Mouse (Mus musculus) kidney, embryonic 16.5 days (tissue): ENCODE data around the gene Nfix. TPM values are rescaled to one million over a fixed set of nuclear protein-coding genes. Genes with fewer than 3 reads are reported as not detected.
A peak's percentile ranks its signal among the peaks of the same experiment; 100 is the strongest.

ENCODE experiments used
- ATAC-seq: fragments of 200-750 bp; cut with Nextera tagmentation; 2 replicates; pipeline ENCODE4 v1.8.0; 2017; ENCODE audit warnings: moderate TSS enrichment; ENCODE audit not compliant: low FRiP score, low TSS enrichment
- H3K27ac ChIP-seq: fragments of 300-500 bp; sonication (generic); 2 replicates; pipeline ENCODE4 v1.5.1; 2014; ENCODE audit warnings: low read length
- H3K27me3 ChIP-seq: fragments of 300-500 bp; sonication (generic); 2 replicates; pipeline ENCODE4 v1.6.1; 2014; ENCODE audit warnings: low read length, control low read depth, mixed read lengths; ENCODE audit not compliant: insufficient read depth
- H3K36me3 ChIP-seq: fragments of 300-500 bp; sonication (generic); 2 replicates; pipeline ENCODE4 v1.6.1; 2014; ENCODE audit warnings: low read length, control low read depth, mixed read lengths; ENCODE audit not compliant: insufficient read depth
- H3K4me1 ChIP-seq: fragments of 300-500 bp; sonication (generic); 2 replicates; pipeline ENCODE4 v1.6.1; 2014; ENCODE audit warnings: low read length, control low read depth, mixed read lengths; ENCODE audit not compliant: insufficient read depth
- H3K4me2 ChIP-seq: fragments of 300-500 bp; sonication (generic); replicated peaks from 2 replicates; pipeline ENCODE4 v1.6.1; 2014; ENCODE audit warnings: low read depth, low read length
- H3K4me3 ChIP-seq: fragments of 300-500 bp; sonication (generic); 2 replicates; pipeline ENCODE4 v1.5.1; 2014; ENCODE audit warnings: mild to moderate bottlenecking, low read length
- H3K9ac ChIP-seq: fragments of 300-500 bp; sonication (generic); replicated peaks from 2 replicates; pipeline ENCODE4 v1.6.1; 2014; ENCODE audit warnings: low read length
- H3K9me3 ChIP-seq: fragments of 300-500 bp; sonication (generic); 2 replicates; pipeline ENCODE4 v1.6.1; 2016; ENCODE audit warnings: low read length, control low read depth
- WGBS: fragments of 180-500 bp; shearing (Covaris S2); extraction: QIAGEN DNeasy Blood & Tissue Kit; methylation state at CpG from one replicate; pipeline ENCODE4 v1.1.7; 2014; 5-methylcytosine and 5-hydroxymethylcytosine counted together
- polyA plus RNA-seq: library from polyadenylated mRNA; unstranded; fragments of >200 nt; fragmentation: Nextera tagmentation; extraction: Ambion mirVana; gene quantifications from 2 replicates; pipeline ENCODE4 v1.2.1, GENCODE M21; 2015

Gene Nfix
- polyA plus RNA-seq, 1 experiment from 2014 or later, result 14.8 TPM

GRCm38 (mm10) chr8:84760405-84760805, 39.7 kb downstream of the Nfix start:
- whole genome bisulfite sequencing, result 49% methylated on average over 7 of the region's 7 CpGs
- H3K27me3 ChIP-seq, result peaks cover 76% of the 10 kb centered on the region

GRCm38 (mm10) chr8:84759718-84760117, 40.4 kb downstream of the Nfix start:
- no peak for ATAC-seq
- H3K27me3 ChIP-seq, result peaks cover 73% of the 10 kb centered on the region

More at GRCm38 (mm10) chr8:84760405-84760805, 39.7 kb downstream of the Nfix start:
- Histone ChIP-seq H3K9me3 (no peaks in the 10 kb centered on the region), H3K4me1 (0 out of 2 replicates have a peak, but pooled peaks cover 8% of the 10 kb centered on the region), H3K4me2 (no peak overlapping the region), H3K36me3 (no peaks in the 10 kb centered on the region), H3K27ac (no peak overlapping the region), H3K4me3 (no peak overlapping the region), H3K9ac (no peak overlapping the region)
- no peak for ATAC-seq

GRCm38 (mm10) chr8:84759126-84759525, 41.0 kb downstream of the Nfix start:
- Histone ChIP-seq H3K36me3 (no peaks in the 10 kb centered on the region), H3K27ac (no peak overlapping the region), H3K4me2 (no peak overlapping the region), H3K9me3 (no peaks in the 10 kb centered on the region), H3K4me1 (0 out of 2 replicates have a peak, but pooled peaks cover 5% of the 10 kb centered on the region), H3K27me3 (peaks cover 72% of the 10 kb centered on the region), H3K9ac (no peak overlapping the region), H3K4me3 (no peak overlapping the region)
- ATAC-seq, result no peak
- WGBS, result 68% methylated on average over 7 of the region's 7 CpGs

More at GRCm38 (mm10) chr8:84759718-84760117, 40.4 kb downstream of the Nfix start:
- Histone ChIP-seq H3K36me3 (no peaks in the 10 kb centered on the region), H3K9ac (no peak overlapping the region), H3K4me3 (no peak overlapping the region), H3K4me1 (0 out of 2 replicates have a peak, but pooled peaks cover 5% of the 10 kb centered on the region), H3K9me3 (no peaks in the 10 kb centered on the region), H3K4me2 (no peak overlapping the region), H3K27ac (no peak overlapping the region)
- 93% methylated on average over 10 of the region's 10 CpGs for WGBS

GRCm38 (mm10) chr8:84758308-84758707, 41.8 kb downstream of the Nfix start:
- Histone ChIP-seq H3K27ac (no peak overlapping the region), H3K4me2 (no peak overlapping the region), H3K36me3 (no peaks in the 10 kb centered on the region), H3K4me3 (no peak overlapping the region), H3K4me1 (0 out of 2 replicates have a peak, but pooled peaks cover 5% of the 10 kb centered on the region), H3K27me3 (peaks cover 73% of the 10 kb centered on the region), H3K9ac (no peak overlapping the region), H3K9me3 (no peaks in the 10 kb centered on the region)
- WGBS, result 93% methylated on average over 3 of the region's 3 CpGs
- no peak for ATAC-seq

GRCm38 (mm10) chr8:84757501-84757900, 42.6 kb downstream of the Nfix start:
- 30% methylated on average over 5 of the region's 5 CpGs for WGBS
- Histone ChIP-seq H3K4me3 (no peak overlapping the region), H3K27me3 (peaks cover 76% of the 10 kb centered on the region)

GRCm38 (mm10) chr8:84752734-84753582, 47.2 kb downstream of the Nfix start:
- 78% methylated on average over 6 of the region's 6 CpGs for WGBS
- Histone ChIP-seq H3K27me3 (peaks cover 77% of the 10 kb centered on the region), H3K4me1 (0 out of 2 replicates have a peak, but pooled peaks cover 4% of the 10 kb centered on the region), H3K4me2 (no peak overlapping the region), H3K27ac (no peak overlapping the region), H3K4me3 (no peak overlapping the region), H3K36me3 (no peaks in the 10 kb centered on the region), H3K9me3 (no peaks in the 10 kb centered on the region), H3K9ac (no peak overlapping the region)
- no peak for ATAC-seq

More at GRCm38 (mm10) chr8:84757501-84757900, 42.6 kb downstream of the Nfix start:
- Histone ChIP-seq H3K36me3 (no peaks in the 10 kb centered on the region), H3K9me3 (no peaks in the 10 kb centered on the region), H3K9ac (no peak overlapping the region), H3K4me1 (0 out of 2 replicates have a peak, but pooled peaks cover 5% of the 10 kb centered on the region), H3K27ac (no peak overlapping the region), H3K4me2 (no peak overlapping the region)
- ATAC-seq, result no peak

GRCm38 (mm10) chr8:84749519-84749918, 50.6 kb downstream of the Nfix start:
- Histone ChIP-seq H3K27me3 (peaks cover 91% of the 10 kb centered on the region), H3K4me2 (no peak overlapping the region), H3K27ac (no peak overlapping the region), H3K4me3 (no peak overlapping the region), H3K9ac (no peak overlapping the region), H3K36me3 (no peaks in the 10 kb centered on the region), H3K4me1 (peaks cover 19% of the 10 kb centered on the region), H3K9me3 (no peaks in the 10 kb centered on the region)
- whole genome bisulfite sequencing, result 62% methylated on average over 16 of the region's 16 CpGs
- no peak for ATAC-seq

GRCm38 (mm10) chr8:84745032-84745925, 54.9 kb downstream of the Nfix start:
- no peak for ATAC-seq
- peak overlapping the region; percentile 43; the same call in 1 of the 2 replicates for H3K27ac ChIP-seq
- no peaks in the 10 kb centered on the region for H3K9me3 ChIP-seq
- no peak overlapping the region for H3K4me3 ChIP-seq
- peak overlapping the region; percentile 26; the same call in 1 of the 2 replicates for H3K9ac ChIP-seq
- 6% methylated on average over 17 of the region's 17 CpGs for WGBS
- H3K36me3 ChIP-seq, result no peaks in the 10 kb centered on the region
- H3K4me1 ChIP-seq, result peaks cover 59% of the 10 kb centered on the region
- H3K4me2 ChIP-seq, result no peak overlapping the region; the same call in 1 of the 2 replicates
- peaks cover 90% of the 10 kb centered on the region for H3K27me3 ChIP-seq

- Histone ChIP-seq H3K27ac (peak overlapping the region; percentile 76; the same call in 1 of the 2 replicates), H3K4me1 (peaks cover 59% of the 10 kb centered on the region), H3K27me3 (peaks cover 90% of the 10 kb centered on the region), H3K4me3 (no peak overlapping the region), H3K4me2 (no peak overlapping the region), H3K36me3 (no peaks in the 10 kb centered on the region), H3K9ac (no peak overlapping the region), H3K9me3 (no peaks in the 10 kb centered on the region)
- 9% methylated on average over 15 of the region's 17 CpGs for WGBS
- peak; percentile 64 for ATAC-seq
These were observed 56.4 kb downstream of the Nfix start for GRCm38 (mm10) chr8:84743517-84744420.
